Mouse (Mus musculus): Measurements from ENCODE around the gene Gm20388.

GRCm38 (mm10) chr8:121544936-121545335 is 1634.3 kb downstream of the Gm20388 start:
- TF ChIP-seq CTCF (IDR thresholded peaks at IDR 0.05; ENCODE audit: borderline replicate concordance, insufficient read depth, low read depth, low read length) (no peak), POLR2A (IDR thresholded peaks at IDR 0.05; ENCODE audit: borderline replicate concordance, insufficient read depth, low read length) (no peak)
